Mouse (Mus musculus) midbrain, embryonic 13.5 days (tissue): ENCODE measurements around the gene Lrpprc. TPM values are rescaled to one million over a fixed set of nuclear protein-coding genes. Genes with fewer than 3 reads are reported as not detected.

Experiments used
- ATAC-seq: fragments of 200-750 bp; cut with Nextera tagmentation; 2 replicates; pipeline ENCODE4 v1.8.0; 2017; ENCODE audit warnings: mild to moderate bottlenecking, moderate TSS enrichment, moderate library complexity
- H3K27ac ChIP-seq: fragments of 300-500 bp; sonication (generic); 2 replicates; pipeline ENCODE4 v1.5.1; 2015; ENCODE audit warnings: inconsistent platforms, mild to moderate bottlenecking, moderate library complexity
- H3K27me3 ChIP-seq: fragments of 300-500 bp; sonication (generic); 2 replicates; pipeline ENCODE4 v1.6.1; 2015; ENCODE audit warnings: mild to moderate bottlenecking, inconsistent platforms
- H3K36me3 ChIP-seq: fragments of 300-500 bp; sonication (generic); 2 replicates; pipeline ENCODE4 v1.6.1; 2015; ENCODE audit warnings: mild to moderate bottlenecking, inconsistent platforms
- H3K4me1 ChIP-seq: fragments of 300-500 bp; sonication (generic); replicated peaks from 2 replicates; pipeline ENCODE4 v1.6.1; 2015; ENCODE audit warnings: inconsistent platforms
- H3K4me2 ChIP-seq: fragments of 300-500 bp; sonication (generic); replicated peaks from 2 replicates; pipeline ENCODE4 v1.6.1; 2015; ENCODE audit warnings: moderate library complexity, mild to moderate bottlenecking, inconsistent platforms
- H3K4me3 ChIP-seq: fragments of 300-500 bp; sonication (generic); replicated peaks from 2 replicates; pipeline ENCODE4 v1.5.1; 2015; ENCODE audit warnings: mild to moderate bottlenecking, inconsistent platforms
- H3K9ac ChIP-seq: fragments of 300-500 bp; sonication (generic); replicated peaks from 2 replicates; pipeline ENCODE4 v1.6.1; 2015; ENCODE audit warnings: mild to moderate bottlenecking, inconsistent platforms
- H3K9me3 ChIP-seq: fragments of 300-500 bp; sonication (generic); 2 replicates; pipeline ENCODE4 v1.6.1; 2016; ENCODE audit warnings: mild to moderate bottlenecking, inconsistent platforms
- WGBS: fragments of 180-500 bp; shearing (Covaris S2); methylation state at CpG from one replicate; pipeline ENCODE4 v1.1.7; 2015; 5-methylcytosine and 5-hydroxymethylcytosine counted together
- polyA plus RNA-seq: library from polyadenylated mRNA; unstranded; fragments of >200 nt; fragmentation: Nextera tagmentation; extraction: Ambion mirVana; gene quantifications from 2 replicates; pipeline ENCODE4 v1.2.1, GENCODE M21; 2015

Gene Lrpprc
- polyA plus RNA-seq, 1 experiment from 2014 or later = 44.3 TPM

- H3K9ac ChIP-seq = no peak within 1 kb of the TSS
- H3K9me3 ChIP-seq = no peaks in the 10 kb centered on the region
- H3K4me3 ChIP-seq = no peak within 1 kb of the TSS
- H3K4me1 ChIP-seq = 0 out of 2 replicates have a peak, but pooled peaks cover 3% of the 10 kb centered on the region
- H3K27ac ChIP-seq = no peak within 1 kb of the TSS
- WGBS = 81% methylated on average over 18 of the region's 18 CpGs
- H3K4me2 ChIP-seq = no peak within 1 kb of the TSS
- ATAC-seq = no peak
- H3K27me3 ChIP-seq = no peaks in the 10 kb centered on the region
- no peaks in the 10 kb centered on the region for H3K36me3 ChIP-seq
Measured at GRCm38 (mm10) chr17:84682734-84683717, 107.6 kb downstream of the Lrpprc start, which contains the start of gene Abcg5. Gene Abcg5, minus strand, starts transcription at chr17:84683011.

- H3K9ac ChIP-seq = no peak overlapping the region
- WGBS = 87% methylated on average over 3 of the region's 3 CpGs
Measured at GRCm38 (mm10) chr17:84681670-84682069, 108.9 kb downstream of the Lrpprc start.

GRCm38 (mm10) chr17:84677595-84677994 is 113.0 kb downstream of the Lrpprc start:
- H3K4me3 ChIP-seq = no peak overlapping the region
- no peak overlapping the region for H3K9ac ChIP-seq
- H3K27me3 ChIP-seq = peaks cover 31% of the 10 kb centered on the region
- no peak overlapping the region for H3K27ac ChIP-seq
- no peaks in the 10 kb centered on the region for H3K9me3 ChIP-seq
- ATAC-seq = no peak
- 94% methylated on average over 11 of the region's 11 CpGs for WGBS
- H3K4me2 ChIP-seq = no peak overlapping the region
- H3K36me3 ChIP-seq = no peaks in the 10 kb centered on the region
- peaks cover 21% of the 10 kb centered on the region for H3K4me1 ChIP-seq

More at GRCm38 (mm10) chr17:84681670-84682069, 108.9 kb downstream of the Lrpprc start:
- H3K36me3 ChIP-seq = no peaks in the 10 kb centered on the region
- 0 out of 2 replicates have a peak, but pooled peaks cover 3% of the 10 kb centered on the region for H3K4me1 ChIP-seq
- H3K4me2 ChIP-seq = no peak overlapping the region
- H3K27me3 ChIP-seq = peaks cover 3% of the 10 kb centered on the region; the same call in 1 of the 2 replicates
- H3K4me3 ChIP-seq = no peak overlapping the region
- ATAC-seq = no peak
- H3K27ac ChIP-seq = no peak overlapping the region
- no peaks in the 10 kb centered on the region for H3K9me3 ChIP-seq

- Histone ChIP-seq H3K9ac (peak within 1 kb of the TSS; percentile 54), H3K4me3 (peak within 1 kb of the TSS; percentile 36), H3K4me2 (peak within 1 kb of the TSS; percentile 63), H3K9me3 (no peaks in the 10 kb centered on the region), H3K4me1 (peaks cover 21% of the 10 kb centered on the region), H3K27me3 (peaks cover 31% of the 10 kb centered on the region), H3K27ac (0 out of 2 replicates have a peak within 1 kb of the TSS, but pooled peaks have one; percentile 1), H3K36me3 (no peaks in the 10 kb centered on the region)
- ATAC-seq = peak; percentile 55; the same call in 1 of the 2 replicates
- under 1% methylated on average over 24 of the region's 24 CpGs for WGBS
Measured at GRCm38 (mm10) chr17:84675951-84676366, 114.6 kb downstream of the Lrpprc start, which contains the start of gene Abcg8. Gene Abcg8, plus strand, starts transcription at chr17:84676302.

- Histone ChIP-seq H3K4me3 (no peak overlapping the region), H3K27ac (no peak overlapping the region), H3K27me3 (peaks cover 31% of the 10 kb centered on the region), H3K9ac (no peak overlapping the region), H3K4me1 (peaks cover 21% of the 10 kb centered on the region), H3K9me3 (no peaks in the 10 kb centered on the region), H3K36me3 (no peaks in the 10 kb centered on the region), H3K4me2 (no peak overlapping the region)
- no peak for ATAC-seq
- WGBS = 43% methylated on average over 4 of the region's 4 CpGs
Measured at GRCm38 (mm10) chr17:84675204-84675603, 115.4 kb downstream of the Lrpprc start.

GRCm38 (mm10) chr17:84674048-84674447 is 116.5 kb downstream of the Lrpprc start:
- H3K27me3 ChIP-seq = peaks cover 31% of the 10 kb centered on the region
- H3K9me3 ChIP-seq = no peaks in the 10 kb centered on the region
- no peak; the same call in 1 of the 2 replicates for ATAC-seq
- 3% methylated on average over 7 of the region's 7 CpGs for WGBS
- H3K4me3 ChIP-seq = no peak overlapping the region
- no peak overlapping the region for H3K27ac ChIP-seq
- H3K4me2 ChIP-seq = no peak overlapping the region
- H3K9ac ChIP-seq = no peak overlapping the region
- no peaks in the 10 kb centered on the region for H3K36me3 ChIP-seq
- H3K4me1 ChIP-seq = peaks cover 21% of the 10 kb centered on the region

GRCm38 (mm10) chr17:84672376-84673369 is 117.9 kb downstream of the Lrpprc start:
- Histone ChIP-seq H3K9ac (no peak overlapping the region), H3K27me3 (peaks cover 31% of the 10 kb centered on the region), H3K9me3 (no peaks in the 10 kb centered on the region), H3K36me3 (no peaks in the 10 kb centered on the region), H3K4me3 (no peak overlapping the region), H3K27ac (no peak overlapping the region), H3K4me2 (no peak overlapping the region), H3K4me1 (peaks cover 21% of the 10 kb centered on the region)
- 72% methylated on average over 16 of the region's 16 CpGs for WGBS
- ATAC-seq = no peak

GRCm38 (mm10) chr17:84667848-84668247 is 122.7 kb downstream of the Lrpprc start:
- Histone ChIP-seq H3K36me3 (no peaks in the 10 kb centered on the region), H3K4me3 (no peak overlapping the region), H3K4me1 (no peaks in the 10 kb centered on the region; the same call in 1 of the 2 replicates), H3K27me3 (no peaks in the 10 kb centered on the region), H3K9ac (no peak overlapping the region), H3K4me2 (no peak overlapping the region), H3K9me3 (no peaks in the 10 kb centered on the region), H3K27ac (no peak overlapping the region)
- no peak for ATAC-seq
- WGBS = 95% methylated on average over 3 of the region's 3 CpGs

- Histone ChIP-seq H3K27ac (no peak overlapping the region), H3K27me3 (no peaks in the 10 kb centered on the region), H3K36me3 (no peaks in the 10 kb centered on the region), H3K4me3 (no peak overlapping the region), H3K4me2 (no peak overlapping the region), H3K9ac (no peak overlapping the region), H3K9me3 (no peaks in the 10 kb centered on the region), H3K4me1 (no peaks in the 10 kb centered on the region; the same call in 1 of the 2 replicates)
- WGBS = 58% methylated on average over 9 of the region's 9 CpGs
- ATAC-seq = no peak
Measured at GRCm38 (mm10) chr17:84665691-84666090, 124.9 kb downstream of the Lrpprc start.

GRCm38 (mm10) chr17:84665053-84665452 is 125.5 kb downstream of the Lrpprc start:
- Histone ChIP-seq H3K9ac (no peak overlapping the region), H3K27me3 (no peaks in the 10 kb centered on the region), H3K36me3 (no peaks in the 10 kb centered on the region), H3K4me1 (no peaks in the 10 kb centered on the region; the same call in 1 of the 2 replicates), H3K27ac (no peak overlapping the region), H3K4me3 (no peak overlapping the region), H3K4me2 (no peak overlapping the region), H3K9me3 (no peaks in the 10 kb centered on the region)
- 63% methylated on average over 10 of the region's 10 CpGs for WGBS
- no peak for ATAC-seq

GRCm38 (mm10) chr17:84658951-84659350 is 131.6 kb downstream of the Lrpprc start:
- Histone ChIP-seq H3K9me3 (no peaks in the 10 kb centered on the region), H3K27me3 (no peaks in the 10 kb centered on the region), H3K27ac (no peak overlapping the region), H3K4me1 (peaks cover 22% of the 10 kb centered on the region), H3K4me2 (no peak overlapping the region), H3K4me3 (no peak overlapping the region), H3K9ac (no peak overlapping the region), H3K36me3 (no peaks in the 10 kb centered on the region)
- 78% methylated on average over 8 of the region's 8 CpGs for WGBS
- ATAC-seq = no peak
